Mouse (Mus musculus): ENCODE results near the gene Clec4n.

GRCm38 (mm10) chr6:123266945-123267344, 37.3 kb downstream of the Clec4n start:
- TF ChIP-seq POLR2A (IDR thresholded peaks at IDR 0.05; ENCODE audit: borderline replicate concordance, insufficient read depth, low read length): no peak
- TF ChIP-seq CTCF (IDR thresholded peaks at IDR 0.05; ENCODE audit: borderline replicate concordance, insufficient read depth, low read depth, low read length): no peak
